Mouse (Mus musculus) CH12.LX (cell line): Measurements from ENCODE around the gene Lima1. TPM values are rescaled to one million over a fixed set of nuclear protein-coding genes. Genes with fewer than 3 reads are reported as not detected.

ENCODE experiments used
- DNase-seq: peaks from one replicate; pipeline ENCODE4 v3.0.0-alpha.2; 2013; ENCODE audit errors: extremely low read depth
- H3K27ac ChIP-seq: 2 replicates; pipeline ENCODE4 v1.5.1; 2012; ENCODE audit warnings: low read depth, mild to moderate bottlenecking, control low read depth, moderate library complexity; ENCODE audit not compliant: insufficient read depth
- H3K27me3 ChIP-seq: replicated peaks from 2 replicates; pipeline ENCODE3; 2012; ENCODE audit warnings: inconsistent platforms
- H3K36me3 ChIP-seq, 2 experiments: replicated peaks in 1 of 2; 2 replicates each; pipeline versions ENCODE3 to v1.6.1; 2012; ENCODE audit warnings: inconsistent platforms in 1 of 2, low read length in 1 of 2, mild to moderate bottlenecking in 1 of 2, mixed read lengths in 1 of 2, moderate library complexity in 1 of 2; ENCODE audit not compliant: control insufficient read depth in 1 of 2, insufficient read depth in 1 of 2
- H3K4me1 ChIP-seq, 2 experiments: 2 replicates each; pipeline ENCODE4 v1.6.1; 2012; ENCODE audit warnings: inconsistent platforms in 1 of 2, moderate library complexity in 1 of 2; ENCODE audit not compliant: insufficient read depth in 2 of 2, control insufficient read depth in 1 of 2
- H3K4me2 ChIP-seq: 2 replicates; pipeline ENCODE4 v1.6.1; 2012; ENCODE audit warnings: low read depth, mild to moderate bottlenecking, control low read depth; ENCODE audit not compliant: poor library complexity, insufficient read depth, severe bottlenecking
- H3K4me3 ChIP-seq, 3 experiments: fragments of 150-350 bp in 1 of 3; sonication (generic) in 1 of 3; replicated peaks in 1 of 3; 2 replicates each; pipeline versions ENCODE3 to v1.5.1; 2011 to 2012; ENCODE audit warnings: low read depth in 2 of 3, low read length in 2 of 3, mild to moderate bottlenecking in 2 of 3, moderate library complexity in 2 of 3, control low read depth in 1 of 3, improper control_type of control experiment in 1 of 3, inconsistent platforms in 1 of 3, mixed read lengths in 1 of 3; ENCODE audit not compliant: poor library complexity in 1 of 3
- H3K79me2 ChIP-seq: replicated peaks from 2 replicates; pipeline ENCODE4 v1.6.1; 2012; ENCODE audit warnings: mild to moderate bottlenecking, moderate library complexity; ENCODE audit not compliant: control insufficient read depth, poor library complexity, insufficient read depth, severe bottlenecking; ENCODE audit errors: extremely low read depth
- H3K9ac ChIP-seq: 2 replicates; pipeline ENCODE4 v1.6.1; 2012; ENCODE audit warnings: low read depth, mild to moderate bottlenecking, control low read depth, moderate library complexity; ENCODE audit not compliant: insufficient read depth
- H3K9me3 ChIP-seq: replicated peaks from 2 replicates; pipeline ENCODE3; 2012; ENCODE audit warnings: low read length, inconsistent platforms, mixed read lengths
- CHD1 ChIP-seq: IDR thresholded peaks from 2 replicates; pipeline ENCODE4 v1.6.1; 2012; ENCODE audit warnings: low read depth, low read length, improper control_type of control experiment, inconsistent platforms
- CTCF ChIP-seq, 2 experiments: IDR thresholded peaks in 1 of 2; conservative IDR thresholded peaks in 1 of 2; 2 replicates each; pipeline ENCODE4 v1.5.1; 2011 to 2012; ENCODE audit warnings: low read depth in 2 of 2, low read length in 2 of 2, improper control_type of control experiment in 1 of 2, inconsistent platforms in 1 of 2, mild to moderate bottlenecking in 1 of 2, moderate library complexity in 1 of 2
- E2F4 ChIP-seq: IDR thresholded peaks from 2 replicates; pipeline ENCODE4 v1.6.1; 2011; ENCODE audit warnings: low read depth, low read length, improper control_type of control experiment; ENCODE audit not compliant: insufficient replicate concordance
- ELF1 ChIP-seq: IDR thresholded peaks from 2 replicates; pipeline ENCODE4 v1.6.1; 2014; ENCODE audit warnings: low read depth, mild to moderate bottlenecking, inconsistent platforms, low read length, improper control_type of control experiment
- EP300 ChIP-seq: IDR thresholded peaks from 2 replicates; pipeline ENCODE4 v1.6.1; 2011; ENCODE audit warnings: low read length, improper control_type of control experiment
- GABPA ChIP-seq: IDR thresholded peaks from 2 replicates; pipeline ENCODE4 v1.6.1; 2012; ENCODE audit warnings: low read depth, low read length, improper control_type of control experiment, inconsistent platforms; ENCODE audit not compliant: insufficient replicate concordance
- JUN ChIP-seq: IDR thresholded peaks from 2 replicates; pipeline ENCODE4 v1.6.1; 2011; ENCODE audit warnings: low read depth, mild to moderate bottlenecking, low read length, improper control_type of control experiment, moderate library complexity; ENCODE audit not compliant: insufficient read depth
- JUND ChIP-seq: conservative IDR thresholded peaks from 2 replicates; pipeline ENCODE4 v1.6.1; 2011; ENCODE audit warnings: low read depth, low read length, improper control_type of control experiment
- KAT2A ChIP-seq: IDR thresholded peaks from 2 replicates; pipeline ENCODE4 v1.6.1; 2012; ENCODE audit warnings: low read length, improper control_type of control experiment, inconsistent platforms; ENCODE audit not compliant: insufficient replicate concordance
- MEF2A ChIP-seq: IDR thresholded peaks from 2 replicates; pipeline ENCODE4 v1.6.1; 2014; ENCODE audit warnings: low read depth, mild to moderate bottlenecking, inconsistent platforms, low read length, improper control_type of control experiment, borderline replicate concordance
- SMC3 ChIP-seq: IDR thresholded peaks from 2 replicates; pipeline ENCODE4 v1.6.1; 2011; ENCODE audit warnings: low read depth, low read length, improper control_type of control experiment
- TCF12 ChIP-seq: IDR thresholded peaks from 2 replicates; pipeline ENCODE4 v1.6.1; 2014; ENCODE audit warnings: low read depth, mild to moderate bottlenecking, inconsistent platforms, low read length, improper control_type of control experiment
- UBTF ChIP-seq: IDR thresholded peaks from 2 replicates; pipeline ENCODE4 v1.6.1; 2012; ENCODE audit warnings: low read depth, mild to moderate bottlenecking, inconsistent platforms, low read length, improper control_type of control experiment, moderate library complexity
- USF1 ChIP-seq: IDR thresholded peaks from 2 replicates; pipeline ENCODE4 v1.6.1; 2014; ENCODE audit warnings: low read depth, mild to moderate bottlenecking, inconsistent platforms, low read length, improper control_type of control experiment
- ZC3H11A ChIP-seq: IDR thresholded peaks from 2 replicates; pipeline ENCODE4 v1.6.1; 2012; ENCODE audit warnings: low read depth, mild to moderate bottlenecking, inconsistent platforms, low read length, improper control_type of control experiment
- dilution Hi-C: fragments of 300-500 bp; cut with MboI; formaldehyde crosslinking; loops from 2 replicates; pipeline ENCODE4 v1.14.3; 2020; ENCODE audit warnings: low sequenced_read_pairs; ENCODE audit not compliant: extremely low pct_unique_long_range_greater_than_20kb, extremely low pct_ligation_motif_present
- in situ Hi-C: fragments of 300-500 bp; cut with MboI; formaldehyde crosslinking; loops from 3 replicates; pipeline ENCODE4 v1.14.3; 2019; ENCODE audit warnings: low sequenced_read_pairs, low pct_ligation_motif_present, low pct_unique_long_range_greater_than_20kb, mixed read lengths
- polyA plus RNA-seq: library from polyadenylated mRNA; unstranded; fragments of >175 nt; gene quantifications from 2 replicates; pipeline ENCODE4 v1.2.1, GENCODE M21; 2012; ENCODE audit warnings: low read depth; ENCODE audit not compliant: insufficient read length
- total RNA-seq, 2 experiments: library from RNA; depleted of rRNA; stranded (reverse); fragments of 300-350 nt in 1 of 2; fragments of >200 nt in 1 of 2; gene quantifications; 2 replicates each; pipeline ENCODE4 v1.2.3; 2012 to 2014

Lima1 gene
- total and polyA plus RNA-seq, 3 experiments, result 10.3 to 26.9 (median 18.7) TPM

DNA sequence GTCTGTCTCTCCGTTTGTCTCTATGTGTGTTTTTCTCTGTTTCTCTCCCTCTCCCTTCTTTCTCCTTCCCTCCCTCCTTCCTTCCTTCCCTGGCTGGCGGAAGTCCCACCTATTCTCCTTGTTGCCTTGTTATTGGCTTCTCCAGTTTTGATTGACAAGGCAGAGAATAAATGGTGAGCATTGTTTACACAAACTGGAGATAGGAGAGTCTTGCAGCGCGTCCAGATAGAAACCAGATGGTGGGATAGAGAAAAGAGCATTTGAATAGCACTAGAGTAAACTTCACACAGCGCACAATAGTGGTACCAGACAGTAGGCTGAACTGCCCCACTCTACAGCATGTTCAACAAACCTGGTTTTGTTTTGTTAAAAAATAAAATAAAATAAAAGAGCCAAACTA is 43.7 kb downstream of the Lima1 start:
- in situ Hi-C loops, result loop anchor here (10.0 kb wide), 1 partner anchor 63 kb away; no protein-coding TSS in a partner anchor

DNA sequence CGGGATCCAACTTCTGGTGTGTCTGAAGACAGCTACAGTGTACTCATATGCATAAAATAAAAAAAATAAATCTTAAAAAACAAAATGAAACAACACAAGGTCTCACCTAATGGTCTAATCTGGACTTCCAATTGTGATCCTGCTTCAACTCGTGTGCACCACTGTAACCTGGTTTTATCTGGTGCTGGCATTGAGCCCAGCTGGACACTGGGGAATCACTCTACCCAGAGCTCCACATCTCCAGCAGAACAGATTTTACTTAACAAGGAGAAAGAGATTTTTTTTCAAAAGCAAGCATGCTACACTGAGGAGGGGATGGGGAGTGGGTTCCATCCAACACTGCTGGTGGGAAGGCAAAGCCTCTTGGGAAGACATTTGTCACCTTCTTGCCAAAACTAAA is 47.2 kb downstream of the Lima1 start:
- Histone ChIP-seq H3K4me1 (peaks cover 2 to 8% of the 10 kb centered on the region in 2 experiments; a peak in 3 of 4 replicates), H3K27ac (no peak overlapping the region), H3K79me2 (no peaks in the 10 kb centered on the region)
- in situ Hi-C loops, result no loop called here
- TF ChIP-seq MEF2A (no peak), KAT2A (no peak), JUN (no peak), CHD1 (no peak), JUND (no peak), GABPA (no peak), EP300 (no peak), ZC3H11A (no peak)
- TF ChIP-seq, all 38 proteins: peak for 0
- no peak for DNase-seq
- Histone ChIP-seq H3K9ac (no peak overlapping the region), H3K27me3 (no peaks in the 10 kb centered on the region), H3K9me3 (no peaks in the 10 kb centered on the region), H3K36me3 (peaks cover 4 to 16% of the 10 kb centered on the region in 2 experiments), H3K4me3 (no peak overlapping the region), H3K4me2 (no peak overlapping the region)
- dilution Hi-C loops, result no loop called here

More for the DNA sequence above, 43.7 kb downstream of the Lima1 start:
- DNase-seq, result no peak
- H3K79me2 ChIP-seq, result no peaks in the 10 kb centered on the region
- no peaks in the 10 kb centered on the region for H3K27me3 ChIP-seq
- no peaks in the 10 kb centered on the region for H3K9me3 ChIP-seq
- peaks cover 3 to 10% of the 10 kb centered on the region in 2 experiments for H3K36me3 ChIP-seq
- H3K4me1 ChIP-seq, result no peaks in the 10 kb centered on the region
- no peak overlapping the region for H3K4me3 ChIP-seq
- no peak overlapping the region for H3K27ac ChIP-seq
- no peak overlapping the region for H3K4me2 ChIP-seq
- H3K9ac ChIP-seq, result no peak overlapping the region
- no peak for TF ChIP-seq TCF12
- no peak for TF ChIP-seq E2F4
- TF ChIP-seq CHD1, result no peak
- no peak for TF ChIP-seq ELF1
- no peak for TF ChIP-seq UBTF
- no peak for TF ChIP-seq ZC3H11A
- TF ChIP-seq CTCF (conservative IDR thresholded peaks at IDR 0.05 in 1 of 2, IDR thresholded peaks at IDR 0.05 in 1 of 2; ENCODE audit: low read depth in 2 of 2, low read length in 2 of 2), result no peak
- TF ChIP-seq USF1, result no peak
- TF ChIP-seq SMC3, result no peak
- dilution Hi-C loops, result no loop called here
